Mouse (Mus musculus): ENCODE results near the gene Hsf4. TPM values are rescaled to one million over a fixed set of nuclear protein-coding genes. Genes with fewer than 3 reads are reported as not detected.

Hsf4 gene
- total and polyA plus RNA-seq, 2 experiments from 2014 or later: 0.34 TPM; not detected in 1

- peaks cover 16% of the 10 kb centered on the region for H3K27me3 ChIP-seq (ENCODE audit: control insufficient read depth, insufficient read depth, low read length)
- H3K4me3 ChIP-seq (ENCODE audit: low read depth, low read length): peak overlapping the region; percentile 74
- ATAC-seq (ENCODE audit: insufficient read depth, low read depth): no peak
- DNase-seq (ENCODE audit: low spot score): no peak
- TF ChIP-seq EP300 (IDR thresholded peaks at IDR 0.05; ENCODE audit: low read depth): no peak
- no peak for TF ChIP-seq CTCF (IDR thresholded peaks at IDR 0.05; ENCODE audit: low read depth)
- peaks cover 19% of the 10 kb centered on the region for H3K4me1 ChIP-seq (ENCODE audit: control insufficient read depth, insufficient read depth)
- no peak overlapping the region for H3K27ac ChIP-seq (ENCODE audit: low read depth)
- 17% methylated on average over 10 of the region's 10 CpGs for WGBS
- H3K36me3 ChIP-seq (replicated peaks; ENCODE audit: control insufficient read depth, insufficient read depth, low read length): 0 out of 2 replicates have a peak, but pooled peaks cover 4% of the 10 kb centered on the region
- H3K9me3 ChIP-seq (replicated peaks; ENCODE audit: control insufficient read depth, low read length): no peaks in the 10 kb centered on the region
- peak overlapping the region; percentile 94 for H3K4me2 ChIP-seq (ENCODE audit: low read depth, low read length)
- peak overlapping the region; percentile 55 for H3K9ac ChIP-seq (replicated peaks; ENCODE audit: low read depth, low read length)
Measured at GRCm38 (mm10) chr8:105265128-105265527, 4.5 kb upstream of the Hsf4 start.

- H3K4me1 ChIP-seq (ENCODE audit: control insufficient read depth, insufficient read depth): peaks cover 24% of the 10 kb centered on the region
- TF ChIP-seq EP300 (IDR thresholded peaks at IDR 0.05; ENCODE audit: low read depth): no peak
- no peak for TF ChIP-seq CTCF (IDR thresholded peaks at IDR 0.05; ENCODE audit: low read depth)
- H3K4me3 ChIP-seq (ENCODE audit: low read depth, low read length): no peak overlapping the region
- peaks cover 32% of the 10 kb centered on the region for H3K27me3 ChIP-seq (ENCODE audit: control insufficient read depth, insufficient read depth, low read length)
- H3K27ac ChIP-seq (ENCODE audit: low read depth): no peak overlapping the region
- 58% methylated on average over 13 of the region's 13 CpGs for WGBS
- H3K9me3 ChIP-seq (replicated peaks; ENCODE audit: control insufficient read depth, low read length): no peaks in the 10 kb centered on the region
- 0 out of 2 replicates have a peak, but pooled peaks cover 4% of the 10 kb centered on the region for H3K36me3 ChIP-seq (replicated peaks; ENCODE audit: control insufficient read depth, insufficient read depth, low read length)
- no peak overlapping the region for H3K9ac ChIP-seq (replicated peaks; ENCODE audit: low read depth, low read length)
- H3K4me2 ChIP-seq (ENCODE audit: low read depth, low read length): no peak overlapping the region
- DNase-seq (ENCODE audit: low spot score): no peak
- ATAC-seq (ENCODE audit: insufficient read depth, low read depth): no peak
Measured at GRCm38 (mm10) chr8:105266775-105267174, 2.8 kb upstream of the Hsf4 start.

DNA sequence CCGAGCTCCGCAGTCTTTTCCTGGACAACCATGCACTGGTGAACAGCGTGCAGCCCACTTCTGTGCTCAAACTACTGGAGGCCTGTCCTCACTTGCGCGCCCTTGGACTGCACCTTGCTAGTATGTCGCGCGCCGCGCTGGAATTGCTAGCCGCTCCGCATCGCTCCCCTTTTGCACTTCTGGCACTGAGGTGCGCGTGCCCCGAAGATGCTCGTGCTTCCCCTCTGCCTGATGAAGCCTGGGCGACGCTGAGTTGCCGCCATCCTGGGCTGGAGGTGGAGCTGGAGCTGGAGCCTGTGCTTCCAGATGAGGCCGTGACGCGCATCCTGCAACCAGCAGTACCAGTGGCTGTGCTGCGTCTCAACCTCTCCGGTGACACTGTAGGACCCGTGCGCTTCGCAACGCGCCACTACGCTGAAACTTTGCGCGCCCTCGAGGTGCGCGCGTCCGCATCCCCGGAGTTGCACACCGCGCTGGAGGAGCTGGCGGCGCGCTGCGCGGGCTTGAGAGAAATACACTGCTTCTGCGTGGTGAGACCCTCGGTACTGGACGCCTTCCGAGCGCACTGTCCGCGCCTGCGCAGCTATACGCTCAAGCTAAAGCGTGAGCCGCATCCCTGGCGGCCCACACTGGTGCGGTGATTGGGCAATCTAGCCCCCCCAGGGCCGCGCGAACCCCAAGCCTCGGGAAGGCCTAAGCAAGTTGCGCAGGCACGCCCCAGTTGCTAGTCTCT lies 1.1 kb upstream of the Hsf4 start:
- H3K4me3 ChIP-seq (ENCODE audit: low read depth, low read length): peak overlapping the region; percentile 56
- ATAC-seq (ENCODE audit: insufficient read depth, low read depth): peak; percentile 23; the same call in 1 of the 2 replicates
- TF ChIP-seq EP300 (IDR thresholded peaks at IDR 0.05; ENCODE audit: low read depth) (no peak), CTCF (IDR thresholded peaks at IDR 0.05; ENCODE audit: low read depth) (no peak)
- WGBS: 5% methylated on average over 65 of the region's 65 CpGs
- H3K27ac ChIP-seq (ENCODE audit: low read depth): no peak overlapping the region
- peak overlapping the region; percentile 47 for H3K9ac ChIP-seq (replicated peaks; ENCODE audit: low read depth, low read length)
- H3K36me3 ChIP-seq (replicated peaks; ENCODE audit: control insufficient read depth, insufficient read depth, low read length): 0 out of 2 replicates have a peak, but pooled peaks cover 4% of the 10 kb centered on the region
- peak overlapping the region; percentile 95 for H3K4me2 ChIP-seq (ENCODE audit: low read depth, low read length)
- DNase-seq (ENCODE audit: low spot score): no peak
- H3K9me3 ChIP-seq (replicated peaks; ENCODE audit: control insufficient read depth, low read length): no peaks in the 10 kb centered on the region
- peaks cover 48% of the 10 kb centered on the region for H3K27me3 ChIP-seq (ENCODE audit: control insufficient read depth, insufficient read depth, low read length)
- peaks cover 24% of the 10 kb centered on the region for H3K4me1 ChIP-seq (ENCODE audit: control insufficient read depth, insufficient read depth)

- DNase-seq (ENCODE audit: low spot score) (no peak), ATAC-seq (ENCODE audit: insufficient read depth, low read depth) (0 out of 2 replicates have a peak, but pooled peaks have one; percentile 16)
- Histone ChIP-seq H3K27me3 (ENCODE audit: control insufficient read depth, insufficient read depth, low read length) (peaks cover 54% of the 10 kb centered on the region), H3K4me1 (ENCODE audit: control insufficient read depth, insufficient read depth) (peaks cover 21% of the 10 kb centered on the region), H3K4me3 (ENCODE audit: low read depth, low read length) (peak overlapping the region; percentile 56), H3K36me3 (replicated peaks; ENCODE audit: control insufficient read depth, insufficient read depth, low read length) (0 out of 2 replicates have a peak, but pooled peaks cover 4% of the 10 kb centered on the region), H3K27ac (ENCODE audit: low read depth) (no peak overlapping the region), H3K4me2 (ENCODE audit: low read depth, low read length) (peak overlapping the region; percentile 95), H3K9me3 (replicated peaks; ENCODE audit: control insufficient read depth, low read length) (no peaks in the 10 kb centered on the region), H3K9ac (replicated peaks; ENCODE audit: low read depth, low read length) (peak overlapping the region; percentile 47)
- 2% methylated on average over 10 of the region's 10 CpGs for WGBS
- TF ChIP-seq CTCF (IDR thresholded peaks at IDR 0.05; ENCODE audit: low read depth): no peak
- no peak for TF ChIP-seq EP300 (IDR thresholded peaks at IDR 0.05; ENCODE audit: low read depth)
Measured at GRCm38 (mm10) chr8:105269075-105269458, 534 bp upstream of the Hsf4 start.

GRCm38 (mm10) chr8:105270101-105270915 lies 707 bp downstream of the Hsf4 start:
- Histone ChIP-seq H3K4me1 (ENCODE audit: control insufficient read depth, insufficient read depth) (peaks cover 15% of the 10 kb centered on the region; the same call in 1 of the 2 replicates), H3K27me3 (ENCODE audit: control insufficient read depth, insufficient read depth, low read length) (peaks cover 66% of the 10 kb centered on the region), H3K9ac (replicated peaks; ENCODE audit: low read depth, low read length) (no peak overlapping the region), H3K9me3 (replicated peaks; ENCODE audit: control insufficient read depth, low read length) (no peaks in the 10 kb centered on the region), H3K4me3 (ENCODE audit: low read depth, low read length) (peak overlapping the region; percentile 56), H3K4me2 (ENCODE audit: low read depth, low read length) (peak overlapping the region; percentile 95), H3K27ac (ENCODE audit: low read depth) (no peak overlapping the region), H3K36me3 (replicated peaks; ENCODE audit: control insufficient read depth, insufficient read depth, low read length) (0 out of 2 replicates have a peak, but pooled peaks cover 4% of the 10 kb centered on the region)
- no peak for ATAC-seq (ENCODE audit: insufficient read depth, low read depth)
- no peak for DNase-seq (ENCODE audit: low spot score)
- 12% methylated on average over 39 of the region's 39 CpGs for WGBS
- TF ChIP-seq EP300 (IDR thresholded peaks at IDR 0.05; ENCODE audit: low read depth) (no peak), CTCF (IDR thresholded peaks at IDR 0.05; ENCODE audit: low read depth) (no peak)

Measured in heart, postnatal 0 days (tissue).